Mouse (Mus musculus) MEL (cell line): ENCODE measurements at regions not wholly inside any gene's neighbourhood (a gene's known extent, or its start where the extent isn't known, plus 50 kb on each side); places are given as distances from the start of the nearest gene placed in this dataset.

Experiments used
- DNase-seq: peaks from one replicate; pipeline ENCODE4 v3.0.0; 2011; ENCODE audit warnings: low read depth, low spot score
- H3K27ac ChIP-seq: 2 replicates; pipeline ENCODE4 v1.5.1; 2012; ENCODE audit warnings: low read depth, mild to moderate bottlenecking, control low read depth, low read length, moderate library complexity; ENCODE audit not compliant: control insufficient read depth
- H3K27me3 ChIP-seq, 2 experiments: fragments of 150-350 bp in 1 of 2; sonication (generic) in 1 of 2; 2 replicates each; pipeline ENCODE4 v1.6.1; 2012; ENCODE audit warnings: low read length in 2 of 2, mild to moderate bottlenecking in 2 of 2, improper control_type of control experiment in 1 of 2, moderate library complexity in 1 of 2; ENCODE audit not compliant: insufficient read depth in 2 of 2, control insufficient read depth in 1 of 2
- H3K36me3 ChIP-seq, 2 experiments: 2 replicates each; pipeline ENCODE4 v1.6.1; 2012 to 2014; ENCODE audit warnings: low read length in 2 of 2, improper control_type of control experiment in 1 of 2, inconsistent platforms in 1 of 2, mild to moderate bottlenecking in 1 of 2; ENCODE audit not compliant: insufficient read depth in 2 of 2, control insufficient read depth in 1 of 2
- H3K4me1 ChIP-seq, 2 experiments: fragments of 150-350 bp in 1 of 2; sonication (generic) in 1 of 2; 2 replicates each; pipeline ENCODE4 v1.6.1; 2012; ENCODE audit warnings: low read length in 2 of 2, improper control_type of control experiment in 1 of 2, mild to moderate bottlenecking in 1 of 2; ENCODE audit not compliant: insufficient read depth in 2 of 2, control insufficient read depth in 1 of 2
- H3K4me3 ChIP-seq, 2 experiments: fragments of 150-350 bp in 1 of 2; sonication (generic) in 1 of 2; 2 replicates each; pipeline ENCODE4 v1.5.1; 2012; ENCODE audit warnings: low read depth in 2 of 2, low read length in 2 of 2, mild to moderate bottlenecking in 2 of 2, moderate library complexity in 2 of 2, control low read depth in 1 of 2, improper control_type of control experiment in 1 of 2; ENCODE audit not compliant: control insufficient read depth in 1 of 2, insufficient read depth in 1 of 2
- H3K79me2 ChIP-seq: 2 replicates; pipeline ENCODE4 v1.6.1; 2012; ENCODE audit warnings: mild to moderate bottlenecking, low read length, moderate library complexity; ENCODE audit not compliant: control insufficient read depth, poor library complexity, insufficient read depth
- H3K9ac ChIP-seq: 2 replicates; pipeline ENCODE4 v1.6.1; 2012; ENCODE audit warnings: low read depth, mild to moderate bottlenecking, control low read depth, low read length, moderate library complexity; ENCODE audit not compliant: control insufficient read depth, poor library complexity, severe bottlenecking
- H3K9me3 ChIP-seq: fragments of 150-350 bp; sonication (generic); replicated peaks from 2 replicates; pipeline ENCODE4 v1.6.1; 2012; ENCODE audit warnings: mild to moderate bottlenecking, low read length, improper control_type of control experiment, moderate library complexity; ENCODE audit not compliant: insufficient read depth
- CHD1 ChIP-seq: IDR thresholded peaks from 2 replicates; pipeline ENCODE4 v1.6.1; 2012; ENCODE audit warnings: low read depth, mild to moderate bottlenecking, inconsistent platforms, low read length, improper control_type of control experiment
- E2F4 ChIP-seq: IDR thresholded peaks from 2 replicates; pipeline ENCODE4 v1.6.1; 2011; ENCODE audit warnings: low read depth, low read length, improper control_type of control experiment, borderline replicate concordance
- EP300 ChIP-seq, 2 experiments: IDR thresholded peaks; 2 replicates each; pipeline ENCODE4 v1.6.1; 2011; ENCODE audit warnings: improper control_type of control experiment in 2 of 2, low read length in 2 of 2, low read depth in 1 of 2, mild to moderate bottlenecking in 1 of 2
- ETS1 ChIP-seq: IDR thresholded peaks from 2 replicates; pipeline ENCODE4 v1.6.1; 2012; ENCODE audit warnings: low read depth, mild to moderate bottlenecking, inconsistent platforms, low read length, improper control_type of control experiment, moderate library complexity
- KAT2A ChIP-seq: conservative IDR thresholded peaks from 2 replicates; pipeline ENCODE4 v1.6.1; 2012; ENCODE audit warnings: low read depth, low read length, improper control_type of control experiment, inconsistent platforms
- MAFK ChIP-seq: IDR thresholded peaks from 2 replicates; pipeline ENCODE4 v1.6.1; 2011; ENCODE audit warnings: low read depth, mild to moderate bottlenecking, low read length, improper control_type of control experiment, borderline replicate concordance
- MEF2A ChIP-seq: IDR thresholded peaks from 2 replicates; pipeline ENCODE4 v1.6.1; 2014; ENCODE audit warnings: low read depth, mild to moderate bottlenecking, inconsistent platforms, low read length, improper control_type of control experiment; ENCODE audit not compliant: poor library complexity, insufficient replicate concordance, severe bottlenecking; ENCODE audit errors: extremely low read depth
- MXI1 ChIP-seq: IDR thresholded peaks from 2 replicates; pipeline ENCODE4 v1.6.1; 2011; ENCODE audit warnings: mild to moderate bottlenecking, low read depth, low read length, improper control_type of control experiment
- MYB ChIP-seq: IDR thresholded peaks from 2 replicates; pipeline ENCODE4 v1.6.1; 2011; ENCODE audit warnings: mild to moderate bottlenecking, low read depth, low read length, improper control_type of control experiment
- NRF1 ChIP-seq: IDR thresholded peaks from 2 replicates; pipeline ENCODE4 v1.6.1; 2014; ENCODE audit warnings: low read depth, mild to moderate bottlenecking, inconsistent platforms, low read length, improper control_type of control experiment, moderate library complexity; ENCODE audit not compliant: poor library complexity, insufficient read depth, severe bottlenecking
- POLR2A ChIP-seq, 2 experiments: IDR thresholded peaks; 2 replicates each; pipeline ENCODE4 v1.6.1; 2011 to 2012; ENCODE audit warnings: low read length in 2 of 2, mild to moderate bottlenecking in 2 of 2, control low read depth in 1 of 2, improper control_type of control experiment in 1 of 2, low read depth in 1 of 2, moderate library complexity in 1 of 2; ENCODE audit not compliant: control insufficient read depth in 1 of 2, insufficient read depth in 1 of 2, poor library complexity in 1 of 2
- POLR2AphosphoS2 ChIP-seq: IDR thresholded peaks from 2 replicates; pipeline ENCODE4 v1.6.1; 2011; ENCODE audit warnings: low read length, improper control_type of control experiment
- RAD21 ChIP-seq: IDR thresholded peaks from 2 replicates; pipeline ENCODE4 v1.6.1; 2011; ENCODE audit warnings: mild to moderate bottlenecking, low read depth, low read length, improper control_type of control experiment
- RCOR1 ChIP-seq: IDR thresholded peaks from 2 replicates; pipeline ENCODE4 v1.6.1; 2012; ENCODE audit warnings: low read depth, mild to moderate bottlenecking, inconsistent platforms, low read length, improper control_type of control experiment
- TAL1 ChIP-seq: IDR thresholded peaks from 2 replicates; pipeline ENCODE4 v1.6.1; 2012; ENCODE audit warnings: mild to moderate bottlenecking, inconsistent platforms, low read length, moderate library complexity, mixed read lengths
- USF1 ChIP-seq: IDR thresholded peaks from 2 replicates; pipeline ENCODE4 v1.6.1; 2014; ENCODE audit warnings: low read depth, mild to moderate bottlenecking, inconsistent platforms, low read length, improper control_type of control experiment, moderate library complexity

GRCm38 (mm10) chr17:13657182-13657562 lies 103.2 kb upstream of the Afdn start:
- Histone ChIP-seq H3K9me3 (no peaks in the 10 kb centered on the region), H3K36me3 (no peaks in the 10 kb centered on the region), H3K27ac (no peak overlapping the region), H3K27me3 (no peaks in the 10 kb centered on the region; a peak in 1 of 4 replicates), H3K4me1 (no peaks in the 10 kb centered on the region), H3K4me3 (no peak overlapping the region), H3K79me2 (no peaks in the 10 kb centered on the region), H3K9ac (no peak overlapping the region)
- TF ChIP-seq EP300 (IDR thresholded peaks at IDR 0.05; ENCODE audit: low read depth in 1 of 2, low read length in 2 of 2): no peak
- DNase-seq: no peak

- H3K79me2 ChIP-seq: no peaks in the 10 kb centered on the region
- no peak overlapping the region for H3K9ac ChIP-seq
- H3K36me3 ChIP-seq: no peaks in the 10 kb centered on the region
- DNase-seq: no peak
- no peaks in the 10 kb centered on the region for H3K9me3 ChIP-seq
- H3K27me3 ChIP-seq: no peaks in the 10 kb centered on the region; a peak in 1 of 4 replicates
- H3K4me1 ChIP-seq: no peaks in the 10 kb centered on the region
- no peak for TF ChIP-seq CHD1
- no peak for TF ChIP-seq MXI1
- no peak for TF ChIP-seq POLR2AphosphoS2
- no peak for TF ChIP-seq RCOR1
- TF ChIP-seq MYB: no peak
- no peak for TF ChIP-seq POLR2A (IDR thresholded peaks at IDR 0.05; ENCODE audit: control insufficient read depth in 1 of 2, insufficient read depth in 1 of 2, low read depth in 1 of 2, low read length in 2 of 2, poor library complexity in 1 of 2)
- no peak for TF ChIP-seq ETS1
- TF ChIP-seq TAL1: no peak
- TF ChIP-seq E2F4: no peak
- TF ChIP-seq MAFK: no peak
- no peak for TF ChIP-seq MEF2A
- H3K4me3 ChIP-seq: no peak overlapping the region
- no peak overlapping the region for H3K27ac ChIP-seq
These were observed 102.6 kb upstream of the Afdn start for GRCm38 (mm10) chr17:13657656-13658292.

- Histone ChIP-seq H3K36me3 (no peaks in the 10 kb centered on the region), H3K4me1 (no peaks in the 10 kb centered on the region), H3K79me2 (no peaks in the 10 kb centered on the region), H3K27me3 (no peaks in the 10 kb centered on the region; a peak in 1 of 4 replicates), H3K4me3 (no peak overlapping the region), H3K9me3 (no peaks in the 10 kb centered on the region), H3K27ac (no peak overlapping the region), H3K9ac (no peak overlapping the region)
- TF ChIP-seq NRF1 (no peak), RCOR1 (no peak), RAD21 (no peak), KAT2A (no peak), USF1 (no peak), ETS1 (no peak)
- no peak for DNase-seq
These were observed 101.9 kb upstream of the Afdn start for GRCm38 (mm10) chr17:13658321-13658978.
